Mouse (Mus musculus) liver, adult (tissue): ENCODE measurements at regions not wholly inside any gene's neighbourhood (a gene's known extent, or its start where the extent isn't known, plus 50 kb on each side); places are given as distances from the start of the nearest gene placed in this dataset.

Experiments
- GATA4 ChIP-seq: IDR thresholded peaks from 2 replicates; pipeline ENCODE4 v1.6.1; 2014; ENCODE audit warnings: mild to moderate bottlenecking, low read length; ENCODE audit not compliant: insufficient replicate concordance

GRCm38 (mm10) chr2:147561220-147561619, 199.5 kb downstream of the Pax1 start:
- no peak for TF ChIP-seq GATA4

- TF ChIP-seq GATA4 = no peak
These were observed 198.9 kb downstream of the Pax1 start for GRCm38 (mm10) chr2:147560426-147561155.

- TF ChIP-seq GATA4 = no peak
These were observed 167.4 kb downstream of the Pax1 start for GRCm38 (mm10) chr2:147529161-147529560.

- TF ChIP-seq GATA4 = no peak
These were observed 153.7 kb downstream of the Pax1 start for GRCm38 (mm10) chr2:147515436-147515835.

- no peak for TF ChIP-seq GATA4
These were observed 153.0 kb downstream of the Pax1 start for GRCm38 (mm10) chr2:147514748-147515147.

GRCm38 (mm10) chr2:147503962-147504361, 142.2 kb downstream of the Pax1 start:
- no peak for TF ChIP-seq GATA4

- TF ChIP-seq GATA4 = no peak
These were observed 137.0 kb downstream of the Pax1 start for GRCm38 (mm10) chr2:147498731-147499130.

GRCm38 (mm10) chr2:147455932-147456331, 94.2 kb downstream of the Pax1 start:
- TF ChIP-seq GATA4 = no peak

GRCm38 (mm10) chr2:147454362-147455257, 92.9 kb downstream of the Pax1 start:
- no peak for TF ChIP-seq GATA4
